Mouse (Mus musculus): ENCODE measurements around the gene Gtf3c6.

DNA sequence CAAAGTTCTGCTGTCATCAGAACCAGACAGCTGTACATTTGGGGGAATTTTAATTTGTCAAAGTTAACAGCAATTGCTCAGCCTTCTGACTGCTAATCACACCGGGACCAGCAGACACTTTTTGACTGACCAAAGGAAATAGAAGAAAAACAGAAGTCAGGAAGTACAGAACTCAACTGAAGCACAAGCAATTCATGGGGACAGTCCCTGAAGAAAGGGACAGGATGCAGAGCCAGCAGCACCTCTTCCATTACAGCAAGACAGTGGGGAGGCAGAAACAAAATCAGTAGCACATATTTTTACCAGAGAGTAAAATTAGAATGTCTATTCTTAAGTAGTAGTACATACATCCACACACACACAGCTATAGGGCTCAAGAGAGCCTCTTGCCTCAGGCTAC is 28.9 kb upstream of the Gtf3c6 start:
- TF ChIP-seq GATA1 (IDR thresholded peaks at IDR 0.05; ENCODE audit: borderline replicate concordance, low read length) (no peak), CTCF (IDR thresholded peaks at IDR 0.05; ENCODE audit: low read depth, low read length) (no peak)

Data from G1E (cell line).